Mouse (Mus musculus) hindbrain, embryonic 16.5 days (tissue): ENCODE data around the gene Cep128. TPM values are rescaled to one million over a fixed set of nuclear protein-coding genes. Genes with fewer than 3 reads are reported as not detected.

Source experiments
- ATAC-seq: fragments of 200-750 bp; cut with Nextera tagmentation; 2 replicates; pipeline ENCODE4 v1.8.0; 2017; ENCODE audit warnings: moderate TSS enrichment, moderate library complexity
- H3K27ac ChIP-seq: fragments of 300-500 bp; sonication (generic); 2 replicates; pipeline ENCODE4 v1.5.1; 2014; ENCODE audit warnings: low read depth, mild to moderate bottlenecking, control low read depth, low read length, moderate library complexity
- H3K27me3 ChIP-seq: fragments of 300-500 bp; sonication (generic); replicated peaks from 2 replicates; pipeline ENCODE4 v1.6.1; 2014; ENCODE audit warnings: low read length; ENCODE audit not compliant: control insufficient read depth, insufficient read depth
- H3K36me3 ChIP-seq: fragments of 300-500 bp; sonication (generic); 2 replicates; pipeline ENCODE4 v1.6.1; 2014; ENCODE audit warnings: mild to moderate bottlenecking, low read length, moderate library complexity, mixed read lengths; ENCODE audit not compliant: control insufficient read depth, insufficient read depth
- H3K4me1 ChIP-seq: fragments of 300-500 bp; sonication (generic); 2 replicates; pipeline ENCODE4 v1.6.1; 2014; ENCODE audit warnings: low read depth, low read length; ENCODE audit not compliant: control insufficient read depth, insufficient read depth
- H3K4me2 ChIP-seq: fragments of 300-500 bp; sonication (generic); 2 replicates; pipeline ENCODE4 v1.6.1; 2014; ENCODE audit warnings: mild to moderate bottlenecking, low read length, control low read depth, moderate library complexity
- H3K4me3 ChIP-seq: fragments of 300-500 bp; sonication (generic); 2 replicates; pipeline ENCODE4 v1.5.1; 2014; ENCODE audit warnings: mild to moderate bottlenecking, low read length, control low read depth, moderate library complexity
- H3K9ac ChIP-seq: fragments of 300-500 bp; sonication (generic); 2 replicates; pipeline ENCODE4 v1.6.1; 2014; ENCODE audit warnings: low read depth, mild to moderate bottlenecking, control low read depth, low read length, moderate library complexity
- H3K9me3 ChIP-seq: fragments of 300-500 bp; sonication (generic); 2 replicates; pipeline ENCODE4 v1.6.1; 2014; ENCODE audit warnings: mild to moderate bottlenecking, low read length, moderate library complexity; ENCODE audit not compliant: control insufficient read depth
- WGBS: fragments of 180-500 bp; shearing (Covaris S2); extraction: QIAGEN DNeasy Blood & Tissue Kit; methylation state at CpG from one replicate; pipeline ENCODE4 v1.1.7; 2014; 5-methylcytosine and 5-hydroxymethylcytosine counted together
- polyA plus RNA-seq: library from polyadenylated mRNA; unstranded; fragments of >200 nt; fragmentation: Nextera tagmentation; extraction: Ambion mirVana; gene quantifications from 2 replicates; pipeline ENCODE4 v1.2.1, GENCODE M21; 2015

The Cep128 gene
- polyA plus RNA-seq, 1 experiment from 2014 or later, result 4.7 TPM

DNA sequence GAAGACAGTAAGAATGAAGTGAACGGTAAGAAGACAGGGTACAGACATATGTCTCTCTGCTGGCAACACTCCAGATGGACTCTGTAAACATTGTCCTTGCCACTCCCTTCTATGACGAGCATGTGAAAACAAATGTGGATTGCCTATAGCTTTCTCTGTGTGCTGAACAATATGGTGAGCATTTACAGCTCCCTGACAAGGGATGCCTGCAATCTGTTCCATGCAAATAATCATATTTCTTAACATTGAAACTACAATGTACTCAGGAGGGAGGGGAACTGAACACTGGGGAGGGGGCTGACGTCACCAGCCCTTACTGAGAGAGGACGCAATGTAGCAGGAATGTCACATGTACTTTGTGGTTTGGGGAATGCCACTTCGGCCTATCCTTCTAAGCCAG lies 355.1 kb downstream of the Cep128 start:
- Histone ChIP-seq H3K9ac (no peak overlapping the region), H3K36me3 (no peaks in the 10 kb centered on the region), H3K9me3 (no peaks in the 10 kb centered on the region), H3K27ac (no peak overlapping the region), H3K4me2 (no peak overlapping the region), H3K27me3 (no peaks in the 10 kb centered on the region), H3K4me3 (no peak overlapping the region), H3K4me1 (no peaks in the 10 kb centered on the region)
- WGBS, result 64% methylated on average over 5 of the region's 5 CpGs
- no peak for ATAC-seq

DNA sequence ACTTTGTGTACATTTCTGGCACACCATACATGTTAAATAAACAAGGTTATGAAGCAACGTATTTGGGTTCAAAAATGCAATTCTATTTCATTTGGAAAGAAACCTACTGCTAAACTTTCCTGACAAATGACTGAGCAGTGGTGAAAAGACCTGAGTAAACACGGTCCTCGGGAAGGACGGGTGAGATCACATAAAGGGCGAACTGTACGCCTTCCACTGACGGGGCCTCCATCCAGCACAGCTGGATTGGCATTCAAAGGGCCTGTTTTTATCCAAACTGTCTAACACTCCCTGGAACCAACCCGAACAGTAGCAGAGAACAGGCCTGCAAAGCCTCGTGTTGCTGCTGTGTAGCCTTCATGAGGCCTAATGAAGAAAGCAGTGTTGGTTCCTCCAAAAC lies 356.5 kb downstream of the Cep128 start:
- H3K27me3 ChIP-seq, result no peaks in the 10 kb centered on the region
- no peak overlapping the region for H3K4me2 ChIP-seq
- no peaks in the 10 kb centered on the region for H3K9me3 ChIP-seq
- H3K9ac ChIP-seq, result no peak overlapping the region
- ATAC-seq, result no peak
- H3K27ac ChIP-seq, result no peak overlapping the region
- no peak overlapping the region for H3K4me3 ChIP-seq
- 79% methylated on average over 9 of the region's 9 CpGs for WGBS
- no peaks in the 10 kb centered on the region for H3K36me3 ChIP-seq
- no peaks in the 10 kb centered on the region for H3K4me1 ChIP-seq

DNA sequence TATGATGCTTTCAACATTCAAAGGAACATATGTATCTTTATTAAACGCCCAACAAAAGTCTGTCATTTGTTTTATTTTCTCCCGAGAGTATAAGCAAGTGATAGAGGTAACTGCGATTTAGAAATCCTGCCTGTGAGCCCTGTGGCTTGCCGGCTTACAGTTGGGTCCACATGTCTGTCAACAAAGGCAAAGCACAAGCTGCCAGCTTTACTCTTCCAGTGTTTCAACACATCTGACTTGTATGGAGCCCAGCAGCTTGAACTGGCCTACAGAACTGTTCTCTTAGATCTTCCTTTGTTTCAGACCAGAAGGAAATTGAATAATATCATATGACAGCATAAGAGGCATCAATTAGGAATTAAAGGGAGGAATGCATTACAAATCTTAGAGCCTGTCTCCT lies 357.1 kb downstream of the Cep128 start:
- Histone ChIP-seq H3K27ac (no peak overlapping the region), H3K4me2 (no peak overlapping the region), H3K9ac (no peak overlapping the region), H3K36me3 (no peaks in the 10 kb centered on the region), H3K27me3 (no peaks in the 10 kb centered on the region), H3K9me3 (no peaks in the 10 kb centered on the region), H3K4me1 (no peaks in the 10 kb centered on the region), H3K4me3 (no peak overlapping the region)
- ATAC-seq, result no peak
- 94% methylated on average over 4 of the region's 4 CpGs for WGBS

DNA sequence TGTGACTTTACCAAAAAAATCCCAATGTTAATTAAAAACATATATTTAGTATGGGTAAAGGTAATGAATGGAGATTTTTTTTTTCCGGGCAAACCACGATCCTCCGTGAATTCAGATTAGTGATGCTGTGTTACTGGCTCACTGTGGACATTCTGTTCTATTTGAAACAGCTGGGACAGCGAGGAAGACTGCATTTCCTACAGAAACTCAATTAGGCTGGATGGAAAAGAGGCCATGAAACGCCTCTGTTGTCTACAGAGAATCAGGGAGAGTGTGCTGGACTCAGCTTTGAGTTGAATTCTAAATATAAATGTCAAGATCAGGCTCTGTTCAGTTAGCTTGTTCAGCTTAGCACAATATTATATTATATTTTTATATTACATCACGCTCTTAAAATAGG lies 369.1 kb downstream of the Cep128 start:
- Histone ChIP-seq H3K4me3 (no peak overlapping the region), H3K9me3 (no peaks in the 10 kb centered on the region), H3K9ac (no peak overlapping the region), H3K27me3 (no peaks in the 10 kb centered on the region), H3K27ac (no peak overlapping the region), H3K36me3 (no peaks in the 10 kb centered on the region), H3K4me1 (no peaks in the 10 kb centered on the region), H3K4me2 (no peak overlapping the region)
- ATAC-seq, result no peak
- WGBS, result 70% methylated on average over 6 of the region's 6 CpGs

DNA sequence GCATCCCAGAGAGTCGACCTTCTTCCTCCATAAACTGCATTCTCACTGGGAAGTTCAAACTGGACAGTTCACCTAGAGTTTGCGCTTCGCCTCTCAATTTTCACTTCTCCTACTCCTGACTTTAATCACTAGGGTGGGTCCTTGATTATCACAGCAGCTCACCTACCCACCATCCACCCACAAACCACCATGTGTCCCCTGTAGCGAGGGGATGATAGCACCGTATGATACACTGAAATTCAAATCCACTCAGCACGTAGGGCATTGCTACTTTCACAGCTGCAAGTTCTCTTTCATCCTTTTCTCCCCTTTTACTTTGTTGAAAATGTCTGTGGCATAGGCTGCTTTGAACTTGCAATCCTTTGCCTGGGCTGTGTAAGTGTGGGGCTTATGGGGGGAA lies 371.2 kb downstream of the Cep128 start:
- Histone ChIP-seq H3K27me3 (no peaks in the 10 kb centered on the region), H3K9me3 (no peaks in the 10 kb centered on the region), H3K4me3 (no peak overlapping the region), H3K36me3 (no peaks in the 10 kb centered on the region), H3K27ac (no peak overlapping the region), H3K4me2 (no peak overlapping the region), H3K9ac (no peak overlapping the region), H3K4me1 (no peaks in the 10 kb centered on the region)
- no peak for ATAC-seq
- 91% methylated on average over 6 of the region's 6 CpGs for WGBS

DNA sequence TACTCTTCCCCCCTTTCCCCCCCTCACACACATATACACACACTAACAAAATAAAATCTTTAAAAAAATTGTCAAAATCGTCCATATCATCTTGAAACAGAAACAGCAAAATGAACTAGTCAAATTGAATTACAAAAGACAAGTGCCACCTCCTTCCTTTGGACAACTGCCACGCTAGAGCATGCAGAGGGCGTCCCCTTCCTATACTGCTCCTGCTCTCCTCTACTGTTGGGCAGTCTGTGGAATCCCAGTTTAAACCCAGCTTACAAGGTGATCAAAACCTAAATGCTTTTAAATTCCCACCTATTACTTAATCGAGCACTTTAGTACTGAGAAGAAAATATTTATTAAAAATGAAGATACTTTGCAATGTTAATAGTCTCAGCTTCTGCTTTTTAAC lies 372.0 kb downstream of the Cep128 start:
- WGBS, result 64% methylated on average over 4 of the region's 4 CpGs
- Histone ChIP-seq H3K27me3 (no peaks in the 10 kb centered on the region), H3K4me1 (no peaks in the 10 kb centered on the region)

DNA sequence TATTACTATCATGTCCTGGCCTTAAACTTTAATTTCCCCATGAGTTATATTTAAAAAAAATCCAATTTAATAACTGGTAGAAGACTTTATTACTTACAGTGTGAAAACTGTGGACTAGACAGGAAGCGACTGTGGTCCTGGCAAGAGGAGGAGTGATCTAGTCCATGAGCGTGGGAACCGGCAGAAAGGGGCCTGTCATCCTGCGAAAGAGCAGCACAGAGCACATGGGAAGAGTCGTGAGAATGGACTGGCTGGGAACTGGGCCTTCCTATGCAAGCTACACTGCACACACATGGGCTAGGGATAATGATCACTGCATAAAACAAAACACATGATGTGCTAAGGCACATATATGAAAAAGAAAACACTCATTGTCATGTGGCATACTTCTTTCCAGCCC lies 375.5 kb downstream of the Cep128 start:
- no peaks in the 10 kb centered on the region for H3K9me3 ChIP-seq
- H3K27ac ChIP-seq, result no peak overlapping the region
- no peaks in the 10 kb centered on the region for H3K4me1 ChIP-seq
- no peak for ATAC-seq
- H3K27me3 ChIP-seq, result no peaks in the 10 kb centered on the region
- no peak overlapping the region for H3K4me3 ChIP-seq
- WGBS, result 86% methylated on average over 5 of the region's 5 CpGs
- no peaks in the 10 kb centered on the region for H3K36me3 ChIP-seq
- H3K9ac ChIP-seq, result no peak overlapping the region
- H3K4me2 ChIP-seq, result no peak overlapping the region

More for the DNA sequence above, 372.0 kb downstream of the Cep128 start:
- ATAC-seq, result no peak
- Histone ChIP-seq H3K4me2 (no peak overlapping the region), H3K4me3 (no peak overlapping the region), H3K9ac (no peak overlapping the region), H3K27ac (no peak overlapping the region), H3K9me3 (no peaks in the 10 kb centered on the region), H3K36me3 (no peaks in the 10 kb centered on the region)

DNA sequence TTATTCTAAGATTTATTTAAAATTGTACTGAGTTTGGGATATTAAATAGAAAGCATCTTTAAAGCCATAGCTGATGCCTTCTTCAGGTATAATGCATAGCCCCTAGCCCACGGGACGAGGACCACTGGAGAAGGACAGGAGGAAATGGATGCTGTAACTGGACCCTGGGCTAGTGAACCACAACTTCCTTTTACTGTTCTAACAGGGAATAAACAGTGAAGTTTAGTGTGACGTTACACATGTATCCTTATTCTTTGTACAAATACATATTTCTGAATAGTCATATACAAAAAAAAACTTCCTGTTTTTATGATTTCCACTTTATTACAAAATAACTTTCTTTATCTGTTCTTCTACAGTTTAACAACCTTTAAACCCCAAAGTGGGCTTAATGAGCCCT lies 376.0 kb downstream of the Cep128 start:
- Histone ChIP-seq H3K36me3 (no peaks in the 10 kb centered on the region), H3K4me1 (no peaks in the 10 kb centered on the region), H3K27me3 (no peaks in the 10 kb centered on the region), H3K9ac (no peak overlapping the region), H3K4me2 (no peak overlapping the region), H3K4me3 (no peak overlapping the region), H3K27ac (no peak overlapping the region), H3K9me3 (no peaks in the 10 kb centered on the region)
- ATAC-seq, result no peak
- 92% methylated on average over 3 of the region's 3 CpGs for WGBS

DNA sequence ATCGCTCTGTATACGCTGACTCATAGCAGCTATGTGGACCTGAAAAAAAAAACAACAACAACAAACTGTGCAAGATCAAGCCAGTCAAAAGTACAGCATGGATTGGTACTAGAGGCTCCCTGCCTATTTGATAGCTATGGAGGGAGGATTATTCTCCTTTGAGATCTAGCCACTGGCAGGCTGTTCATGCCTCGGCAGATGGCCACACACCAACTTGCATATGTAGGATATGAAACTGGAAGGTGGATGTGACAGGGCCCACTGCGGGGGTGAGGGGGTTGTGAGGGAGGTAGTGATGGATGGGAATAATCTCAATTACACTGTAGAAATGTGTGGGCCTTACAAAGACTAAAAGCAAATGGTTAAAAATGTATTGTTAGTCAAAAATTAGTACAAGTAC lies 386.7 kb downstream of the Cep128 start:
- H3K27me3 ChIP-seq, result no peaks in the 10 kb centered on the region
- no peaks in the 10 kb centered on the region for H3K36me3 ChIP-seq
- no peak overlapping the region for H3K4me2 ChIP-seq
- no peaks in the 10 kb centered on the region for H3K9me3 ChIP-seq
- no peak overlapping the region for H3K27ac ChIP-seq
- no peak overlapping the region for H3K9ac ChIP-seq
- WGBS, result 89% methylated on average over 4 of the region's 4 CpGs
- ATAC-seq, result no peak
- H3K4me1 ChIP-seq, result no peaks in the 10 kb centered on the region
- H3K4me3 ChIP-seq, result no peak overlapping the region

DNA sequence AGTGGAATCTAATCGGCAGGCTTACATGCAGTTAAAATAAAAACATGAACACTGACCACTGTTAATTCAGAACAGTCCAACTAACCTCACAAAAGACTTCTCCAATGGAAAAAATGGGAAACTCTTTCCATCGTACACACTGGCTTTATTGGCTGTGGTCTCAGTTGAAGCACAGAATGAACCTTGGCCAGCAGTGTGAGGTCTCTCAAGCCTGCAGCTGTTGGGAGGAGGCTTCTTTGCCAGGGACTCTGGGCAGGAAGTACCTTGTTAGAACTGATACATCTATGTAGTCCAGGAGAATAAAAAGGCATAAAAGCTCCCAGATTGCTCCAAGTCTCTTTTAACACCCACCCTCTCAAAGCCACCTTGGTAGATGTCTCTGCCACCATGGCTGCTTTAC lies 390.9 kb downstream of the Cep128 start:
- Histone ChIP-seq H3K27me3 (no peaks in the 10 kb centered on the region), H3K4me3 (no peak overlapping the region), H3K9ac (no peak overlapping the region), H3K27ac (no peak overlapping the region), H3K9me3 (no peaks in the 10 kb centered on the region), H3K4me1 (no peaks in the 10 kb centered on the region), H3K36me3 (no peaks in the 10 kb centered on the region), H3K4me2 (no peak overlapping the region)
- WGBS, result 87% methylated on average over 2 of the region's 2 CpGs
- ATAC-seq, result no peak
